Mouse (Mus musculus): Measurements from ENCODE around the gene Patl2. TPM values are rescaled to one million over a fixed set of nuclear protein-coding genes. Genes with fewer than 3 reads are reported as not detected.
A peak's percentile ranks its signal among the peaks of the same experiment; 100 is the strongest.

The Patl2 gene
- total and polyA plus RNA-seq, 3 experiments = not detected

GRCm38 (mm10) chr2:122156051-122156700 lies 29.8 kb downstream of the Patl2 start:
- Histone ChIP-seq H3K27me3 (replicated peaks) (no peaks in the 10 kb centered on the region), H3K4me3 (replicated peaks in 1 of 3; ENCODE audit: low read depth in 2 of 3, low read length in 2 of 3, poor library complexity in 1 of 3) (no peak overlapping the region), H3K9ac (ENCODE audit: insufficient read depth, low read depth) (no peak overlapping the region), H3K9me3 (replicated peaks; ENCODE audit: low read length) (peaks cover 4% of the 10 kb centered on the region), H3K79me2 (replicated peaks; ENCODE audit: control insufficient read depth, extremely low read depth, insufficient read depth, poor library complexity, severe bottlenecking) (peaks cover 24% of the 10 kb centered on the region), H3K36me3 (replicated peaks in 1 of 2; ENCODE audit: control insufficient read depth in 1 of 2, insufficient read depth in 1 of 2, low read length in 1 of 2) (peaks cover 40 to 58% of the 10 kb centered on the region in 2 experiments), H3K4me1 (ENCODE audit: control insufficient read depth in 1 of 2, insufficient read depth in 2 of 2) (peaks cover 22 to 81% of the 10 kb centered on the region in 2 experiments), H3K27ac (ENCODE audit: insufficient read depth, low read depth) (0 out of 2 replicates have a peak overlapping the region, but pooled peaks have one; percentile 7), H3K4me2 (ENCODE audit: insufficient read depth, low read depth, poor library complexity, severe bottlenecking) (no peak overlapping the region)
- in situ Hi-C loops (cut with MboI; ENCODE audit: low pct_ligation_motif_present, low pct_unique_long_range_greater_than_20kb, low sequenced_read_pairs) = loop anchor here (5.0 kb wide), 1 partner anchor 84 kb away; no protein-coding TSS in a partner anchor
- no peak for DNase-seq (ENCODE audit: extremely low read depth)
- TF ChIP-seq POLR2AphosphoS2 (IDR thresholded peaks at IDR 0.05; ENCODE audit: low read depth, low read length) = peak; percentile 88
- TF ChIP-seq USF1 (IDR thresholded peaks at IDR 0.05; ENCODE audit: low read depth, low read length) = no peak
- TF ChIP-seq EP300 (IDR thresholded peaks at IDR 0.05; ENCODE audit: low read length) = 0 out of 2 replicates have a peak, but pooled peaks have one; percentile 7
- no peak for TF ChIP-seq UBTF (IDR thresholded peaks at IDR 0.05; ENCODE audit: low read depth, low read length)
- TF ChIP-seq PAX5 (IDR thresholded peaks at IDR 0.05; ENCODE audit: low read length) = no peak
- peak; percentile 67 for TF ChIP-seq CHD2 (IDR thresholded peaks at IDR 0.05; ENCODE audit: low read length)
- no peak for TF ChIP-seq GABPA (IDR thresholded peaks at IDR 0.05; ENCODE audit: insufficient replicate concordance, low read depth, low read length)
- dilution Hi-C loops (cut with MboI; ENCODE audit: extremely low pct_ligation_motif_present, extremely low pct_unique_long_range_greater_than_20kb, low sequenced_read_pairs) = no loop called here

- H3K9me3 ChIP-seq (replicated peaks; ENCODE audit: low read length) = peaks cover 4% of the 10 kb centered on the region
- TF ChIP-seq MAFK (IDR thresholded peaks at IDR 0.05; ENCODE audit: insufficient replicate concordance, low read length) = no peak
- peak; percentile 39; the same call in 1 of the 2 replicates for TF ChIP-seq IRF4 (IDR thresholded peaks at IDR 0.05; ENCODE audit: low read depth, low read length)
- no peak for TF ChIP-seq ZMIZ1 (IDR thresholded peaks at IDR 0.05; ENCODE audit: low read depth, low read length)
- TF ChIP-seq CTCF (conservative IDR thresholded peaks at IDR 0.05 in 1 of 2, IDR thresholded peaks at IDR 0.05 in 1 of 2; ENCODE audit: low read depth in 2 of 2, low read length in 2 of 2) = 0 out of 4 replicates have a peak, but pooled peaks of 1 of the 2 experiments have one; percentile 0
- no peak for TF ChIP-seq NELFE (IDR thresholded peaks at IDR 0.05; ENCODE audit: low read depth, low read length)
- TF ChIP-seq KAT2A (IDR thresholded peaks at IDR 0.05; ENCODE audit: insufficient replicate concordance, low read length) = no peak
- TF ChIP-seq EP300 (IDR thresholded peaks at IDR 0.05; ENCODE audit: low read length) = no peak
- TF ChIP-seq POLR2A (IDR thresholded peaks at IDR 0.05; ENCODE audit: low read depth, low read length) = peak; percentile 39; the same call in 1 of the 2 replicates
- peaks cover 33% of the 10 kb centered on the region for H3K79me2 ChIP-seq (replicated peaks; ENCODE audit: control insufficient read depth, extremely low read depth, insufficient read depth, poor library complexity, severe bottlenecking)
- in situ Hi-C loops (cut with MboI; ENCODE audit: low pct_ligation_motif_present, low pct_unique_long_range_greater_than_20kb, low sequenced_read_pairs) (loop anchor here (5.0 kb wide), 1 partner anchor 83 kb away; no protein-coding TSS in a partner anchor), dilution Hi-C loops (cut with MboI; ENCODE audit: extremely low pct_ligation_motif_present, extremely low pct_unique_long_range_greater_than_20kb, low sequenced_read_pairs) (no loop called here)
- no peak overlapping the region for H3K27ac ChIP-seq (ENCODE audit: insufficient read depth, low read depth)
- no peak for DNase-seq (ENCODE audit: extremely low read depth)
- peaks cover 48 to 67% of the 10 kb centered on the region in 2 experiments for H3K36me3 ChIP-seq (replicated peaks in 1 of 2; ENCODE audit: control insufficient read depth in 1 of 2, insufficient read depth in 1 of 2, low read length in 1 of 2)
- H3K4me3 ChIP-seq (replicated peaks in 1 of 3; ENCODE audit: low read depth in 2 of 3, low read length in 2 of 3, poor library complexity in 1 of 3) = no peak overlapping the region
- peaks cover 23 to 81% of the 10 kb centered on the region in 2 experiments for H3K4me1 ChIP-seq (ENCODE audit: control insufficient read depth in 1 of 2, insufficient read depth in 2 of 2)
- no peaks in the 10 kb centered on the region for H3K27me3 ChIP-seq (replicated peaks)
- no peak overlapping the region for H3K9ac ChIP-seq (ENCODE audit: insufficient read depth, low read depth)
- H3K4me2 ChIP-seq (ENCODE audit: insufficient read depth, low read depth, poor library complexity, severe bottlenecking) = no peak overlapping the region
Observed at GRCm38 (mm10) chr2:122155292-122155691, 30.7 kb downstream of the Patl2 start.
